In genomic region chr11:47129166-47129565, GRCm38 (mm10) we compare ENCODE assay signal across 25 mouse cellular contexts.
DNase-seq lines count a peak whose midpoint lies in the region; ATAC-seq and TF ChIP-seq lines count a peak whose summit lies in the region.
"Had no signal": no experiment of that assay in that cellular context is flagged by ENCODE, and none has a peak within 500 bp of the region (broad histone marks: within the 10 kb centered on the region; RNA-seq: fewer than 3 reads in every experiment).

No protein-coding gene starts in this region.

- H3K36me3 ChIP-seq in liver, adult 2 months (ENCODE audit: control insufficient read depth, insufficient read depth, low read length): no peaks in the 10 kb centered on the region
- H3K36me3 ChIP-seq in hindbrain, embryonic 13.5 days: no peaks in the 10 kb centered on the region
- H3K36me3 ChIP-seq: embryonic facial prominence, embryonic 15.5 days; forebrain, embryonic 10.5 days; intestine, embryonic 15.5 days; limb, embryonic 10.5 days; midbrain, embryonic 15.5 days; neural tube, embryonic 12.5 days had no signal

- intact Hi-C loops in heart, postnatal 25 days (cut with DNase I): no loop called here

- H3K4me3 ChIP-seq in liver, adult 2 months (ENCODE audit: insufficient read depth, low read depth, low read length): no peak overlapping the region
- H3K4me3 ChIP-seq in hindbrain, embryonic 13.5 days: no peak overlapping the region
- H3K4me3 ChIP-seq: embryonic facial prominence, embryonic 15.5 days; forebrain, embryonic 10.5 days; intestine, embryonic 15.5 days; layer of hippocampus, adult 2 months; limb, embryonic 10.5 days; midbrain, embryonic 15.5 days; neural tube, embryonic 12.5 days had no signal

- peaks cover 2% of the 10 kb centered on the region; the same call in 1 of the 2 replicates for H3K4me1 ChIP-seq in liver, adult 2 months (ENCODE audit: control insufficient read depth, insufficient read depth, low read length)
- no peaks in the 10 kb centered on the region for H3K4me1 ChIP-seq in hindbrain, embryonic 13.5 days (replicated peaks)
- H3K4me1 ChIP-seq: embryonic facial prominence, embryonic 15.5 days; forebrain, embryonic 10.5 days; intestine, embryonic 15.5 days; midbrain, embryonic 15.5 days; neural tube, embryonic 12.5 days had no signal

- H3K27me3 ChIP-seq in liver, adult 2 months (ENCODE audit: control insufficient read depth, insufficient read depth, low read length): no peaks in the 10 kb centered on the region
- no peaks in the 10 kb centered on the region for H3K27me3 ChIP-seq in hindbrain, embryonic 13.5 days
- H3K27me3 ChIP-seq: embryonic facial prominence, embryonic 15.5 days; intestine, embryonic 15.5 days; midbrain, embryonic 15.5 days; neural tube, embryonic 12.5 days had no signal

- no peak overlapping the region for H3K9ac ChIP-seq in liver, adult 2 months (ENCODE audit: low read depth, low read length)
- no peak overlapping the region for H3K9ac ChIP-seq in hindbrain, embryonic 13.5 days
- H3K9ac ChIP-seq: embryonic facial prominence, embryonic 15.5 days; intestine, embryonic 15.5 days; liver, postnatal 0 days; midbrain, embryonic 15.5 days; neural tube, embryonic 12.5 days had no signal

- no peak overlapping the region for H3K27ac ChIP-seq in liver, adult 2 months (replicated peaks; ENCODE audit: insufficient read depth, low read depth, low read length)
- H3K27ac ChIP-seq in hindbrain, embryonic 13.5 days: no peak overlapping the region
- H3K27ac ChIP-seq: embryonic facial prominence, embryonic 15.5 days; forebrain, embryonic 10.5 days; intestine, embryonic 15.5 days; layer of hippocampus, adult 2 months; limb, embryonic 10.5 days; macrophage; midbrain, embryonic 15.5 days; neural tube, embryonic 12.5 days had no signal

- DNase-seq in heart, adult 9 months (ENCODE audit: low spot score in 2 of 2): peak; percentile 51 to 57
- no peak for DNase-seq in heart, postnatal 25 days (ENCODE audit: low spot score)
- DNase-seq in liver, adult 2 months (ENCODE audit: extremely low read depth, low read depth, low spot score): peak; percentile 50
- DNase-seq in liver: no peak
- peak; percentile 79 for DNase-seq in NIH3T3 (ENCODE audit: low read depth)
- DNase-seq in skeletal muscle tissue, adult 2 months (ENCODE audit: low read depth, low spot score): peak; percentile 21
- DNase-seq: adrenal gland, postnatal 14 days; cerebellum, adult 9-10 months; gastrocnemius, postnatal 36 days; liver, postnatal 0 days; retina, postnatal 1 day; right cerebral cortex, postnatal 25 days; thymus, postnatal 14 days had no signal

- no peak for TF ChIP-seq POLR2A in liver, adult 2 months (IDR thresholded peaks at IDR 0.05; ENCODE audit: extremely low read depth, insufficient read depth, low read length)

- H3K9me3 ChIP-seq in hindbrain, embryonic 13.5 days: no peaks in the 10 kb centered on the region
- H3K9me3 ChIP-seq: embryonic facial prominence, embryonic 15.5 days; forebrain, embryonic 10.5 days; intestine, embryonic 15.5 days; limb, embryonic 10.5 days; midbrain, embryonic 15.5 days; neural tube, embryonic 12.5 days had no signal

- no peaks in the 10 kb centered on the region for H3K79me2 ChIP-seq in liver, adult 2 months (ENCODE audit: control insufficient read depth, insufficient read depth, low read length)

- no peak for TF ChIP-seq CTCF in liver, adult 2 months (IDR thresholded peaks at IDR 0.05; ENCODE audit: low read depth, low read length)

- no peak overlapping the region for H3K4me2 ChIP-seq in hindbrain, embryonic 13.5 days
- H3K4me2 ChIP-seq: embryonic facial prominence, embryonic 15.5 days; intestine, embryonic 15.5 days; liver, embryonic 11.5 days; midbrain, embryonic 15.5 days; neural tube, embryonic 12.5 days had no signal

- no peak for ATAC-seq in hindbrain, embryonic 13.5 days (ENCODE audit: low FRiP score)
- ATAC-seq: forebrain, embryonic 16.5 days; hindbrain, embryonic 16.5 days; intestine, embryonic 15.5 days; midbrain, embryonic 15.5 days had no signal

- 37% methylated on average over 1 of the region's 1 CpGs for WGBS in liver, adult 2 months
- WGBS in hindbrain, embryonic 13.5 days: 85% methylated on average over 1 of the region's 1 CpGs

Comparison
In these comparisons a context has a peak if more than half of its experiments do, and no peak if none do; other contexts are left out.
1. DNase-seq: peak in heart, adult 9 months (2 of 2), liver, adult 2 months (single experiment), NIH3T3 (single experiment) and skeletal muscle tissue, adult 2 months (single experiment); none in heart, postnatal 25 days (single experiment) and liver (single experiment).